Mouse (Mus musculus): ENCODE measurements around the gene Rhd. TPM values are rescaled to one million over a fixed set of nuclear protein-coding genes. Genes with fewer than 3 reads are reported as not detected.
A peak's percentile ranks its signal among the peaks of the same experiment; 100 is the strongest.

Gene Rhd
- polyA plus RNA-seq, 1 experiment from 2014 or later, result 23.5 TPM

DNA sequence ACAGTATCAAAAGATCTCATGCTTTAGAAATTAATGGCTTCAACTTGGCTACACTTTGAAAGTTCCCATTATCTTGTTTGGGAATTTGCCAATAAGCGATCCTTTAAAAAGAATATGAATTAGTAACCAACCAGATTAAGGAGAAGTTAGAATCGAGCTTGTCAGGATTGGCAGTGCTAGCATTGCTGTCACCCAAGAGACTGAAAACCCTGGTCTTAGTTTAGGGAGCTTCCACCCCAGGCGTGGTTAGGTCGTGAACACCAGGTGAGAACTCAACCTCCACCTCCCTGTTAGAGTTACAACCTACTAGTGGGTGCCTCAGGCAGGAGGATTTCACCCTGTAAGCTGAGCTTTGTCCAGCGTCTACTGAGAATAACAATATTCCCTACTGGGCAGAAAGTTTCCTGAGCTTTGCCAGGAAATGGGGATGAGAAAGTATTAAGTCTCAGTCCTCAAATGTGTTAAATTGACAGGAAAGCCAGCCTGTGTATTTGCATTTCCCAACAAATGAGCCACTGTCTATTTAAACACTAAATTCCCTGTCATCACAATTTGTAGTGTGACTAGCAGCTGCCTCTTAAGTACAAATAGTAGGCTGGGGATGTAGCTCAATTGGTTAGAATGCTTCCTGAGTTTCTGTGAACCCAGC is 63.6 kb downstream of the Rhd start:
- H3K9me3 ChIP-seq (replicated peaks; ENCODE audit: control insufficient read depth, low read length), result no peaks in the 10 kb centered on the region
- H3K27ac ChIP-seq (ENCODE audit: low read length), result no peak overlapping the region
- no peak for ATAC-seq (ENCODE audit: insufficient read depth, low FRiP score)
- H3K4me3 ChIP-seq (replicated peaks; ENCODE audit: low read length), result no peak overlapping the region
- no peaks in the 10 kb centered on the region for H3K27me3 ChIP-seq (ENCODE audit: control insufficient read depth, insufficient read depth, low read length)
- H3K4me1 ChIP-seq (ENCODE audit: control insufficient read depth, insufficient read depth, low read length), result peaks cover 18% of the 10 kb centered on the region
- 62% methylated on average over 5 of the region's 5 CpGs for WGBS
- H3K9ac ChIP-seq (ENCODE audit: low read length), result no peak overlapping the region
- peaks cover 16% of the 10 kb centered on the region; the same call in 1 of the 2 replicates for H3K36me3 ChIP-seq (ENCODE audit: control insufficient read depth, insufficient read depth, low read length)
- no peak overlapping the region for H3K4me2 ChIP-seq (ENCODE audit: low read depth, low read length)

DNA sequence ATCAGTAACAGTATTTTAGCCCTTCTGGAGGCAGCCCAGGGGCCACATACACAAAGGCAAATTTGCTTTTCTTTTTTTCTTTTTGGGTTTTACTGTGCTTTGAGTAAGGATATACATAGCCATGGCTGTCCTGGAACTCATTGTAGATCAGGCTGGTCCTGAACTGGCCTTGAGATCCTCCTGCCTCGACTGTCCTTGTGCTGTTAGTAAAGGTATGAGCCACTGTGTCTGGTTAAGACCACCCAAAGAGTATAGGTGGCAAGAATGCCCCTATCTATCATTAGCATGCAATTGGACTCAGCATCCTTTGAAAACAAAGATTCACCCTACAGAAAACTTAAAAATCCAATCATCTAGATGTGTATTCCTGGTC is 64.1 kb downstream of the Rhd start:
- H3K9me3 ChIP-seq (replicated peaks; ENCODE audit: control insufficient read depth, low read length), result no peaks in the 10 kb centered on the region
- WGBS, result 70% methylated on average over 1 of the region's 1 CpGs
- no peak overlapping the region for H3K4me2 ChIP-seq (ENCODE audit: low read depth, low read length)
- H3K36me3 ChIP-seq (ENCODE audit: control insufficient read depth, insufficient read depth, low read length), result peaks cover 16% of the 10 kb centered on the region; the same call in 1 of the 2 replicates
- H3K27me3 ChIP-seq (ENCODE audit: control insufficient read depth, insufficient read depth, low read length), result no peaks in the 10 kb centered on the region
- H3K27ac ChIP-seq (ENCODE audit: low read length), result no peak overlapping the region
- no peak for ATAC-seq (ENCODE audit: insufficient read depth, low FRiP score)
- H3K4me1 ChIP-seq (ENCODE audit: control insufficient read depth, insufficient read depth, low read length), result peaks cover 18% of the 10 kb centered on the region
- H3K9ac ChIP-seq (ENCODE audit: low read length), result no peak overlapping the region
- H3K4me3 ChIP-seq (replicated peaks; ENCODE audit: low read length), result no peak overlapping the region

DNA sequence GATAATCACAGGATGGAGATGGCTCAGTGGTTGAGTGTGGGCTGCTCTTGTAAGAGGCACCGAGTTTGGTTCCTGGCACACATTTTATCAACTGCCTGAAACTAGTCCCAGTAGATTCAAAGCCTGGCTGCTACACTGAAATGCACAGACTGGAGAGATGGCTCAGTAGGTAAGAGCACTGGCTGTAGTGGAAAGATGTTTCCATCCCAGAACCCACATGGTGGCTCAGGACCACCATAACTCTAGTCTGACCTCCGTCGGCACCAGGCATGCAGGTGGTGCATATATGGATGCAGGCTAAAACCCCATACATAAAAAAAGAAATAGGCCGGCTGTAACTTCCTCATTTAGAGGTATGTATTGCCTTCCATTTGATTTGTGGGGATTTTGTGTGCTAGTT is 65.2 kb downstream of the Rhd start:
- 76% methylated on average over 4 of the region's 4 CpGs for whole genome bisulfite sequencing
- H3K36me3 ChIP-seq (ENCODE audit: control insufficient read depth, insufficient read depth, low read length), result peaks cover 16% of the 10 kb centered on the region; the same call in 1 of the 2 replicates
- no peak overlapping the region for H3K27ac ChIP-seq (ENCODE audit: low read length)
- peaks cover 18% of the 10 kb centered on the region for H3K4me1 ChIP-seq (ENCODE audit: control insufficient read depth, insufficient read depth, low read length)
- H3K9ac ChIP-seq (ENCODE audit: low read length), result no peak overlapping the region
- no peaks in the 10 kb centered on the region for H3K9me3 ChIP-seq (replicated peaks; ENCODE audit: control insufficient read depth, low read length)
- H3K27me3 ChIP-seq (ENCODE audit: control insufficient read depth, insufficient read depth, low read length), result no peaks in the 10 kb centered on the region
- ATAC-seq (ENCODE audit: insufficient read depth, low FRiP score), result no peak
- no peak overlapping the region for H3K4me3 ChIP-seq (replicated peaks; ENCODE audit: low read length)
- H3K4me2 ChIP-seq (ENCODE audit: low read depth, low read length), result no peak overlapping the region

DNA sequence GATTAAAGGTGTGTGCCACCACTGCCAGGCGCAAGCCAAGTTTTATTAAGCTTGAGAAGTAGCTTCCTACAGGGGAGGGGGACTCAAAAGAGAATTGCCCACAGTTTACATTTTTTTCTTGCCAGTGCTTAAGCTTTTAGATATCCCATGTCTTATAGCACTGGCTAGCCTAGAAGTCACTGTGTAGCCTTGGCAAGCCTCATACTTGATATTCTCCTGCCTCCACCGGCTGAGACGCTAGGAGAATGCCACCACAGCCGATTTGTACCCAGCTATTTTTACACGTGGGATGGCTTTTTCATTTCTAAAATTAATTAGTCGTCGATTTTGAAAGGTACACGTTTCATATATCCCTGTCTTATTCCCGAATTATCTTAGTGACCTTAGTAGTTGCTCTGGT is 65.9 kb downstream of the Rhd start:
- WGBS, result 23% methylated on average over 9 of the region's 9 CpGs
- Histone ChIP-seq H3K9me3 (replicated peaks; ENCODE audit: control insufficient read depth, low read length) (no peaks in the 10 kb centered on the region), H3K36me3 (ENCODE audit: control insufficient read depth, insufficient read depth, low read length) (peaks cover 20% of the 10 kb centered on the region; the same call in 1 of the 2 replicates), H3K9ac (ENCODE audit: low read length) (peak overlapping the region; percentile 33; the same call in 1 of the 2 replicates), H3K27ac (ENCODE audit: low read length) (peak overlapping the region; percentile 60), H3K4me1 (ENCODE audit: control insufficient read depth, insufficient read depth, low read length) (peaks cover 17% of the 10 kb centered on the region), H3K4me3 (replicated peaks; ENCODE audit: low read length) (peak overlapping the region; percentile 78), H3K4me2 (ENCODE audit: low read depth, low read length) (peak overlapping the region; percentile 56), H3K27me3 (ENCODE audit: control insufficient read depth, insufficient read depth, low read length) (no peaks in the 10 kb centered on the region)
- ATAC-seq (ENCODE audit: insufficient read depth, low FRiP score), result no peak

DNA sequence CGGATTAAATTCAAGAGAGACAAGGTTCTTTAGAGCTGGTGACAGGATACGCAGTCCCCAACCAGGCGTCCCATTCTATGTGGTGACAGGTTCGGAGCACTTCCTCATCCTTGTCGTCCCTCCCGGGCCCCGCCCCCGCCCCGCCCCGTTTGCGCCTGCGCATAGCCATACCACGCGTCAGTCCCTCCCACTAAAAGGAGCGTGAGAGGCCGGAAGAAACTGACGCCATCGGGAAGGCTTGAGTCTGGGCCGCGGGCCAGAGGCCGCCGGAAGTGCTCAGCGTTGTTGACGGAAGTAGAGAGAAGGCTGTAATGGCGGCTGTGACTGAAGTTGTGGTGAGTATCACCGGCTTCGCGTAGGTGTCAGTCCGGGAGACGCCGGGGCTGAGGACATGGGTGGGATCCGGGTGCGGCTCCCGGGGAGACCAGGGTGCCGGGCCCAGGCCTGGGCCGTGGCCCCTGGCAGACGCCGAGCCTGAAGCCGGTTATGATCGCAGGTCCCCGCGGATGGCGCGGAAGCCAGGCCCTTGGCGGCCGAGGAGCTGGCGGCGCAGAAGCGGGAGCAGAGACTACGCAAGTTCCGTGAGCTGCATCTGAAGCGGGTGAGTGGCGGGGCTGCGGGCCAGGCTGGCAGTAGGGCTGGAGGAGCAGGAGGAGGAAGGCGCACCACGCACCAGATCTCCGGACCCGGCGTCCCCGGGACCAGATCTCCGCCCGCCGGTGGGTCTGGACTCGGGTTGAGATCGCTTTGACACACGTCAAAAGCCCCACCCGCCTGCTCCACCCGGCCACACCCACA is 66.5 kb downstream of the Rhd start, which contains the start of gene Syf2:
TSS of gene Syf2 (plus strand) at position 215 of the 798 bp plus-strand sequence.
- Histone ChIP-seq H3K27ac (ENCODE audit: low read length) (peak within 1 kb of the TSS; percentile 69), H3K27me3 (ENCODE audit: control insufficient read depth, insufficient read depth, low read length) (no peaks in the 10 kb centered on the region), H3K36me3 (ENCODE audit: control insufficient read depth, insufficient read depth, low read length) (0 out of 2 replicates have a peak, but pooled peaks cover 19% of the 10 kb centered on the region), H3K9ac (ENCODE audit: low read length) (peak within 1 kb of the TSS; percentile 81), H3K4me1 (ENCODE audit: control insufficient read depth, insufficient read depth, low read length) (peaks cover 10% of the 10 kb centered on the region), H3K4me3 (replicated peaks; ENCODE audit: low read length) (peak within 1 kb of the TSS; percentile 78), H3K4me2 (ENCODE audit: low read depth, low read length) (peak within 1 kb of the TSS; percentile 73), H3K9me3 (replicated peaks; ENCODE audit: control insufficient read depth, low read length) (no peaks in the 10 kb centered on the region)
- WGBS, result under 1% methylated on average over 66 of the region's 68 CpGs
- ATAC-seq (ENCODE audit: insufficient read depth, low FRiP score), result peak; percentile 97

DNA sequence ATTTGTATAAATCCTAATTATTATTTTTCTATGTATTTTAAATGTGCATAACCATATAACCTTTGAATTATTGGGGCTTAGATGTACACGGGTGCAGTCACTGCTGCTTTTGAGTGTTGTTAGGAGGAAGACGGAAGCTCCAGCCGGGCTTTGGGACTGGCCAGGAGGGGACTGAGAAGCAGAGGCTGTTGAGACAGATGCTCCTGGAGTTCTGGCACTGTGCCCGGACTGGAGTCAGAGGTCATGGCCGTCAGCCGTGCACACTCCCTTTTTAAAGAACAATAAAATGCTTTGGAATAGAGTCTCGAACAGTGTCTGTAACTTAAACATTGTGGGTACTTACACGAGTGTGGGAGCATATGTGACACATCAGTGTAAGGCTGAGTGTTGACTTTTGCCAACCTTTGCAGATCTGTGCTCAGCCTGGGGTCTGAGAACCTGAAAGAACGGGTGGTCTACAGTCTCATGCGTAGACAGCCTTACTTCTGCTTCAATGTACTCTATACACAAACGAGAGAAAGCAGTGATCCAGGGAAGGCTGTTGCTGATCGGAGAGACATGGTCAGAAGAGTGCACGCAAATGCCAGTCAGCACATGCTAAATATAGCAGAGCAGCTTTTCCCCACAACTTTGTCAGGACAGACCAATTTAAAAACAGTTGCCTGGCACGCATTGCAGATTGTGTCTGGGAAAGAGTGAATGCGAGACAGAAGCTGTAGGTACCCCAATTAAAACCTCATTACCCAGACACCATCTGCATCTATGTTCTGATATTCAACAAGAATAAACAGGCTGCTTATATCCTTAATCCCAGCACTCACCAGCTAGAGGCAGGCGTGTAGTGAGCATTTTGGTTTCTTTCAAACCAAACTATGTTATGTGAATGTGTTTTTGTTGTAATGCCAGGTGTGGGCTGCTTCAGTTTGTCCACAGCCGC is 73.2 kb downstream of the Rhd start:
- Histone ChIP-seq H3K27me3 (ENCODE audit: control insufficient read depth, insufficient read depth, low read length) (no peaks in the 10 kb centered on the region), H3K9me3 (replicated peaks; ENCODE audit: control insufficient read depth, low read length) (no peaks in the 10 kb centered on the region), H3K36me3 (ENCODE audit: control insufficient read depth, insufficient read depth, low read length) (0 out of 2 replicates have a peak, but pooled peaks cover 9% of the 10 kb centered on the region), H3K4me3 (replicated peaks; ENCODE audit: low read length) (no peak overlapping the region), H3K9ac (ENCODE audit: low read length) (no peak overlapping the region), H3K4me1 (ENCODE audit: control insufficient read depth, insufficient read depth, low read length) (no peaks in the 10 kb centered on the region), H3K27ac (ENCODE audit: low read length) (no peak overlapping the region), H3K4me2 (ENCODE audit: low read depth, low read length) (no peak overlapping the region)
- WGBS, result 45% methylated on average over 17 of the region's 17 CpGs
- peak; percentile 26; the same call in 1 of the 2 replicates for ATAC-seq (ENCODE audit: insufficient read depth, low FRiP score)

DNA sequence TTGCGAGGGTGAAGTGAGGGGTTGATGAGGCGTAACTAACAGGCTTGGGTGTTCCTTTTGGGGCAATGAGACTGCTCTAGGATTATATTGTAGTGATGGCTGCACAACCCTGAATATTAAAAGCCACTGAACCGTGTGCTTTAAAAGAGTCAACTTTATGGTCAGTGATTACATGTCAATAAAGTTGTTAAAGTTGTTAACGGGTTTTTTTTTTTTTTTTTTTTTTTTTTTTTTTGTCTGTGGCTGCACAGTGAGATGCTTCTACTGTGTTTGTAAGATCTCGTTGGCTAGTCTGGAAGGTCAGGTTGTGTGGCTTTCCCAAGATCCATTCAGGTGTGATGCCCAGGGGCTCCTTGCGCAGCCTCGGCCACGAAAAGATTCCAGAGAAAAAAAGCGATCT is 75.6 kb downstream of the Rhd start:
- Histone ChIP-seq H3K36me3 (ENCODE audit: control insufficient read depth, insufficient read depth, low read length) (0 out of 2 replicates have a peak, but pooled peaks cover 7% of the 10 kb centered on the region), H3K9ac (ENCODE audit: low read length) (no peak overlapping the region), H3K4me1 (ENCODE audit: control insufficient read depth, insufficient read depth, low read length) (no peaks in the 10 kb centered on the region), H3K4me3 (replicated peaks; ENCODE audit: low read length) (no peak overlapping the region), H3K9me3 (replicated peaks; ENCODE audit: control insufficient read depth, low read length) (no peaks in the 10 kb centered on the region), H3K27me3 (ENCODE audit: control insufficient read depth, insufficient read depth, low read length) (peaks cover under 1% of the 10 kb centered on the region), H3K4me2 (ENCODE audit: low read depth, low read length) (no peak overlapping the region), H3K27ac (ENCODE audit: low read length) (no peak overlapping the region)
- no peak for ATAC-seq (ENCODE audit: insufficient read depth, low FRiP score)
- 67% methylated on average over 9 of the region's 9 CpGs for WGBS

DNA sequence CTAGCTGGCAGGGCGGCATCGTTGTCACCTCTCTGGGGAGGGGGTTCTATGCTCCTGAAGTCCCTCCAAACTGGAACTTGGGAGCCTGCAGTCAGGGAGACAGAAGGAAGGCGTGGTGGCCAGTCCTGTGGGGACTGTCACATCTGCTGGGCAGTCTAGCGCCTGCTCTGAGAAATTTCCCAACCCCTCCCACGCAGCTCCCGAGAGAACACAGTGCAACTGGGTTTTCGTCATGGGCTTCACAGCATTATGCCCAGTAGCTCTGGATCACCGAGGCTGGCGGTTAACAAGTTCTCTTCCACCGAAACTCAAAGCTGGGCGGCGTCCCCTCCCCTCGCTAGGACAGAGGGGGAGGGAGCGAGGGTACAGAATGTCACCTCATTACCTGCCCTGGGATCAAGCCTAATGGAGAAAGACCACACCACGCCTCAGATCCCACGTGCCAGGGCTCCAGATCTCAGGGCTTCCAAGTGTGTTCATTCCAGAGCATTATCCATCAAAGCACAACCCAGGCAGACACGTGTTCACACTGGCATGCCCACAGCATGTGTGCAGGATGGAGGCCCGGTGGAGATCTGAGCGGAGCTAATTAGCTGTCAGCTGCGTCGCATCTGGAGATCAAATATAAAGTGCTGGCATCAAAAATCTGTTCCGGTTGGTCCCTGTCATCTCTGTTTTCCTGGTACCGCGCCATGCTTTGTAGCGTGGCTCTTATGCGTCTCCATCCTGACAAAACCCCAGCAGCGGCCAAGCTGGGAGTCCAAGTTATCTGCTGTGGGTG is 79.6 kb downstream of the Rhd start:
- Histone ChIP-seq H3K9me3 (replicated peaks; ENCODE audit: control insufficient read depth, low read length) (no peaks in the 10 kb centered on the region), H3K27me3 (ENCODE audit: control insufficient read depth, insufficient read depth, low read length) (peaks cover 4% of the 10 kb centered on the region), H3K9ac (ENCODE audit: low read length) (no peak overlapping the region), H3K4me1 (ENCODE audit: control insufficient read depth, insufficient read depth, low read length) (peaks cover 5% of the 10 kb centered on the region; the same call in 1 of the 2 replicates), H3K36me3 (ENCODE audit: control insufficient read depth, insufficient read depth, low read length) (no peaks in the 10 kb centered on the region), H3K4me2 (ENCODE audit: low read depth, low read length) (no peak overlapping the region), H3K4me3 (replicated peaks; ENCODE audit: low read length) (no peak overlapping the region), H3K27ac (ENCODE audit: low read length) (no peak overlapping the region)
- WGBS, result 36% methylated on average over 27 of the region's 27 CpGs
- no peak for ATAC-seq (ENCODE audit: insufficient read depth, low FRiP score)
